Mouse (Mus musculus) kidney, postnatal 0 days (tissue): ENCODE measurements at regions not wholly inside any gene's neighbourhood (a gene's known extent, or its start where the extent isn't known, plus 50 kb on each side); places are given as distances from the start of the nearest gene placed in this dataset.

ENCODE experiments used
- ATAC-seq: fragments of 200-750 bp; cut with Nextera tagmentation; replicated peaks from 2 replicates; pipeline ENCODE4 v1.8.0; 2017; ENCODE audit warnings: low read depth, moderate number of reproducible peaks, moderate TSS enrichment, moderate library complexity; ENCODE audit not compliant: low FRiP score
- DNase-seq: peaks from one replicate; pipeline ENCODE4 v3.0.0-alpha.2; 2016; ENCODE audit warnings: low spot score
- H3K27ac ChIP-seq: fragments of 300-500 bp; sonication (generic); 2 replicates; pipeline ENCODE4 v1.5.1; 2014; ENCODE audit warnings: mild to moderate bottlenecking
- H3K27me3 ChIP-seq: fragments of 300-500 bp; sonication (generic); 2 replicates; pipeline ENCODE4 v1.6.1; 2014; ENCODE audit warnings: low read length, mixed read lengths; ENCODE audit not compliant: insufficient read depth
- H3K36me3 ChIP-seq: fragments of 300-500 bp; sonication (generic); 2 replicates; pipeline ENCODE4 v1.6.1; 2014; ENCODE audit warnings: low read length, mixed read lengths; ENCODE audit not compliant: insufficient read depth
- H3K4me1 ChIP-seq: fragments of 300-500 bp; sonication (generic); replicated peaks from 2 replicates; pipeline ENCODE4 v1.6.1; 2014; ENCODE audit warnings: antibody characterized with exemption, low read length, mixed read lengths; ENCODE audit not compliant: insufficient read depth
- H3K4me2 ChIP-seq: fragments of 300-500 bp; sonication (generic); 2 replicates; pipeline ENCODE4 v1.6.1; 2014; ENCODE audit warnings: mild to moderate bottlenecking, low read length, moderate library complexity, mixed read lengths
- H3K4me3 ChIP-seq: fragments of 300-500 bp; sonication (generic); replicated peaks from 2 replicates; pipeline ENCODE4 v1.5.1; 2014; ENCODE audit warnings: low read depth, low read length
- H3K9ac ChIP-seq: fragments of 300-500 bp; sonication (generic); 2 replicates; pipeline ENCODE4 v1.6.1; 2014; ENCODE audit warnings: low read depth, low read length
- H3K9me3 ChIP-seq: fragments of 300-500 bp; sonication (generic); replicated peaks from 2 replicates; pipeline ENCODE4 v1.6.1; 2016; ENCODE audit warnings: low read length, inconsistent platforms, mixed read lengths
- CTCF ChIP-seq: IDR thresholded peaks from 2 replicates; pipeline ENCODE4 v1.5.1; 2016; ENCODE audit warnings: antibody characterized with exemption, low read depth, mild to moderate bottlenecking, moderate library complexity
- WGBS: fragments of 180-500 bp; shearing (Covaris S2); extraction: QIAGEN DNeasy Blood & Tissue Kit; methylation state at CpG from one replicate; pipeline ENCODE4 v1.1.7; 2014; 5-methylcytosine and 5-hydroxymethylcytosine counted together

DNA sequence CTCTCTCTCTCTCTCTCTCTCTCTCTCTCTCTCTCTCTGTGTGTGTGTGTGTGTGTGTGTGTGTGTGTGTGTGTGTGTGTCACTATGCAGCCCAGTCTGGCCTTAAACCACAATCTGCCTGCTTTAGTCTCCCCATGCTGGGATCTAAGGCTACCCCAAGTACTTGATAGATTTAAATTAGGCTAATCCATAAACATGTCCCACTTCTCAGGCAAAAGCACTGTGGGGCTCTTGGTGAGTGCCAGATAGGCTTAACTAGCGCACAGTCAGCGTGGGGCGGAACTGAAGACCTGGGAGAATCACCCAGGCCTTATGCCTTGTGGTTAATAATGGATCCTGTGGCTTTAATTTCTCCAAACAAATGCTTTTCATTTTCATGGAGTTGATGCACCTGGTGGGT lies 180.6 kb downstream of the Gm26897 start:
- Histone ChIP-seq H3K4me3 (no peak overlapping the region), H3K27ac (no peak overlapping the region), H3K36me3 (no peaks in the 10 kb centered on the region), H3K9me3 (no peaks in the 10 kb centered on the region), H3K4me2 (no peak overlapping the region), H3K27me3 (0 out of 2 replicates have a peak, but pooled peaks cover 4% of the 10 kb centered on the region), H3K9ac (no peak overlapping the region), H3K4me1 (no peaks in the 10 kb centered on the region)
- DNase-seq, result no peak
- WGBS, result 87% methylated on average over 3 of the region's 3 CpGs
- ATAC-seq, result no peak
- TF ChIP-seq CTCF, result no peak

DNA sequence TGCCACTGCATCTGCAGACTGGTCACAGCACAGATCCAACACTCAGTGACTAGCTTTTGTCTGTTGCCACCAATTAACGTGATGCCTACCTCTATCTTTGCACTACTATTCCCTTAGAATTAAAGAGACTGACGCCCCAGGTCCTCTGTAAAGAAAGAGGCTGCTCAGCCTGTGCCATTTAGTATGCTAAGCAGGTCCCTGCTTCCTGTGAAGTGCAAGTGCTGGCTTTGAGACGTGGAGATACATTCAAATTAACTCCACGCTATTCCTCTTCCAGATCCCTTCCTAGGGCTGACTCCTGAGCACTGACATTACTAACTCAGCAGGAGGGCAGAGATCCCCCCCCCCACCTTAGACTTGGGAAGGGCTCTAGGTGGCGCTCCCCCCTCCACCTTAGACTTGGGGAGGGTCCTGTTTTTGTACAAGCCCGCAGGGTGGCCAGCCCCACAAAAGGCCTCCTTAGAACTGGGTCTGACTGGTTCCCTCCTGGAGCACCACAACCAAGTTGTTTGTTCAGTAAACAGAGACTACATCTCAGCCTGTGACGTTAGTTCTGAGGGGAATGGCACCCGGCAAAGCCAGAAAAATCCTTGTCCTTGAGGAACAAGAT lies 184.0 kb downstream of the Gm26897 start:
- TF ChIP-seq CTCF, result no peak
- H3K9me3 ChIP-seq, result no peaks in the 10 kb centered on the region
- 35% methylated on average over 8 of the region's 8 CpGs for WGBS
- 0 out of 2 replicates have a peak, but pooled peaks cover 5% of the 10 kb centered on the region for H3K4me1 ChIP-seq
- no peaks in the 10 kb centered on the region for H3K36me3 ChIP-seq
- no peak overlapping the region for H3K9ac ChIP-seq
- DNase-seq (no peak), ATAC-seq (no peak)
- H3K4me2 ChIP-seq, result no peak overlapping the region
- 0 out of 2 replicates have a peak, but pooled peaks cover 5% of the 10 kb centered on the region for H3K27me3 ChIP-seq
- no peak overlapping the region for H3K4me3 ChIP-seq
- no peak overlapping the region for H3K27ac ChIP-seq

- H3K4me2 ChIP-seq, result no peak overlapping the region
- no peak overlapping the region for H3K4me3 ChIP-seq
- no peak for TF ChIP-seq CTCF
- 22% methylated on average over 14 of the region's 14 CpGs for WGBS
- H3K36me3 ChIP-seq, result no peaks in the 10 kb centered on the region
- H3K4me1 ChIP-seq, result 0 out of 2 replicates have a peak, but pooled peaks cover 5% of the 10 kb centered on the region
- no peak overlapping the region for H3K27ac ChIP-seq
- H3K9ac ChIP-seq, result no peak overlapping the region
- DNase-seq (no peak), ATAC-seq (no peak)
- no peaks in the 10 kb centered on the region for H3K9me3 ChIP-seq
- 0 out of 2 replicates have a peak, but pooled peaks cover 5% of the 10 kb centered on the region for H3K27me3 ChIP-seq
These were observed 185.2 kb downstream of the Gm26897 start for GRCm38 (mm10) chr5:111918888-111919287.

GRCm38 (mm10) chr5:111922991-111923701 lies 189.4 kb downstream of the Gm26897 start:
- Histone ChIP-seq H3K4me1 (0 out of 2 replicates have a peak, but pooled peaks cover 5% of the 10 kb centered on the region), H3K36me3 (no peaks in the 10 kb centered on the region), H3K4me3 (no peak overlapping the region), H3K9me3 (no peaks in the 10 kb centered on the region), H3K4me2 (no peak overlapping the region), H3K9ac (no peak overlapping the region), H3K27me3 (0 out of 2 replicates have a peak, but pooled peaks cover 5% of the 10 kb centered on the region), H3K27ac (no peak overlapping the region)
- DNase-seq (peak; percentile 72), ATAC-seq (no peak; the same call in 1 of the 2 replicates)
- WGBS, result 31% methylated on average over 18 of the region's 18 CpGs
- peak; percentile 28; the same call in 1 of the 2 replicates for TF ChIP-seq CTCF

GRCm38 (mm10) chr5:111925757-111926156 lies 192.0 kb downstream of the Gm26897 start:
- no peak for DNase-seq
- ATAC-seq, result no peak
- TF ChIP-seq CTCF, result no peak
- WGBS, result 56% methylated on average over 6 of the region's 6 CpGs
- Histone ChIP-seq H3K9me3 (no peaks in the 10 kb centered on the region), H3K27ac (no peak overlapping the region), H3K4me2 (no peak overlapping the region), H3K36me3 (no peaks in the 10 kb centered on the region), H3K27me3 (no peaks in the 10 kb centered on the region), H3K4me1 (0 out of 2 replicates have a peak, but pooled peaks cover 4% of the 10 kb centered on the region), H3K4me3 (no peak overlapping the region), H3K9ac (no peak overlapping the region)

- peak; percentile 18 for DNase-seq
- no peaks in the 10 kb centered on the region for H3K4me1 ChIP-seq
- no peak overlapping the region for H3K27ac ChIP-seq
- no peak overlapping the region for H3K4me3 ChIP-seq
- H3K27me3 ChIP-seq, result no peaks in the 10 kb centered on the region
- H3K36me3 ChIP-seq, result no peaks in the 10 kb centered on the region
- no peaks in the 10 kb centered on the region for H3K9me3 ChIP-seq
- 28% methylated on average over 15 of the region's 15 CpGs for WGBS
- TF ChIP-seq CTCF, result no peak
- ATAC-seq, result no peak
- no peak overlapping the region for H3K4me2 ChIP-seq
- no peak overlapping the region for H3K9ac ChIP-seq
These were observed 195.7 kb downstream of the Gm26897 start for GRCm38 (mm10) chr5:111929180-111929990.
